Mouse (Mus musculus): ENCODE data around the gene Ggcx.

The Ggcx gene

GRCm38 (mm10) chr6:72387816-72388215 lies 26.3 kb upstream of the Ggcx start:
- DNase-seq (ENCODE audit: low spot score) = no peak

DNA sequence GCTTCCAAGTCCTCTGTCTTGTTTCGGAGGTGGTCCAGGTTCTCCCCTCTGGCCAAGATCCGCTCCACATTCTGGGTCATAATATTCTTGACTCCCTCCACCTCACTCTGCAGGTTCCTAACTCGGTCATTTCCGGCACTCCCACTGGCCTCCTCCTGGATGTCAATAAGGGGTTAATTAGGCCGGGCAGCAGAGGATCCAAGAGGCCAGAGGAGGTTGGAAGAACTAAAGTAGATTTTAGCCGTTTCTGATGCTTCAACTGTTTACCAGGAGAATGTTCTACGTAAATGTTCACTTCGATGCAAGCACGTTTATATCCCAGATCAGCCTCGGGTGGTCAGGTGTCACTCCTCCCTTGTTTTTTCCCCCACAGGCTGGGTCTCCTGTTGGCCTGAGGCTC lies 25.8 kb upstream of the Ggcx start:
- no peak for DNase-seq (ENCODE audit: low spot score)

- DNase-seq (ENCODE audit: low spot score) = no peak
These were observed 25.2 kb upstream of the Ggcx start for GRCm38 (mm10) chr6:72388791-72389329.

GRCm38 (mm10) chr6:72389471-72389940 lies 24.6 kb upstream of the Ggcx start:
- no peak for DNase-seq (ENCODE audit: low spot score)

- peak; percentile 93 for DNase-seq (ENCODE audit: low spot score)
These were observed 24.0 kb upstream of the Ggcx start, which contains the start of gene Vamp8 for GRCm38 (mm10) chr6:72389941-72390771. Gene Vamp8, minus strand, starts transcription at chr6:72390703.

DNA sequence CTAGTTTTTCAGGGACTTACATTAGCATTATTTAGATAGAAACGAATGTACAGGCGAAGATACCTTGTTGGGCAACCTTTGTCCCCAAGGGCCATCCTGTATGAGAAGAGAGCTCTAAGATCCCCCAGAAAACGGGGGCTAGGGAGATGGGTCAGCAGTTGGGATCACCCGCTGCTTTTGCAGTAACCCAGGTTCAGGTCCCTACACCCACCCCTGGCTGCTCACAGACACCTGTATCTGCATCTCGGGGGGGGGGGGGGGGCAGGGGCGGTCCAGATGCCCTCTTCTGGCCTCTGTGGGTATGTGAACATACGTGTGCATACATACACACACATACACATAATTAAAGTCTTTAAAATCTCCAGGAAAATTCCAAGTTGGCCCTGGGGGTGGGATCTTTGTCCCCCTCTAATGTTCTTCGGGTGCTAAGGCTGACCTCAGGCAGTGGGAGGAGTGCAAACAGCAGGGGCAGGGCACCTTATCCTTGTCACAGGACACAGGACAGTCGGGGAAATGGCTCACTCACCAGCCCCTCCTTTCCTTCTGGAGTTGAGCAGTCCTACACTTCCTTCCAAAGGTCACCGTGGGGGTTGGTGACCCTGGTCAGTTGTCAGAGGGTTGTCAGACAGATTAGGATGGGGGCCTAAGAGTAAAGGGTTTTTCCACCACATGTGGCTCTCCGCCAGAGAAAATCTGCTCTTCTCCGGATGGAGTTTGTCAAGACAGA lies 23.1 kb upstream of the Ggcx start:
- DNase-seq (ENCODE audit: low spot score) = peak; percentile 72

GRCm38 (mm10) chr6:72392341-72392740 lies 21.8 kb upstream of the Ggcx start:
- no peak for DNase-seq (ENCODE audit: low spot score)

- no peak for DNase-seq (ENCODE audit: low spot score)
These were observed 17.3 kb upstream of the Ggcx start for GRCm38 (mm10) chr6:72396837-72397251.

- DNase-seq (ENCODE audit: low spot score) = no peak
These were observed 14.1 kb upstream of the Ggcx start for GRCm38 (mm10) chr6:72399967-72400366.

GRCm38 (mm10) chr6:72401875-72402274 lies 12.2 kb upstream of the Ggcx start:
- DNase-seq (ENCODE audit: low spot score) = peak; percentile 85

DNA sequence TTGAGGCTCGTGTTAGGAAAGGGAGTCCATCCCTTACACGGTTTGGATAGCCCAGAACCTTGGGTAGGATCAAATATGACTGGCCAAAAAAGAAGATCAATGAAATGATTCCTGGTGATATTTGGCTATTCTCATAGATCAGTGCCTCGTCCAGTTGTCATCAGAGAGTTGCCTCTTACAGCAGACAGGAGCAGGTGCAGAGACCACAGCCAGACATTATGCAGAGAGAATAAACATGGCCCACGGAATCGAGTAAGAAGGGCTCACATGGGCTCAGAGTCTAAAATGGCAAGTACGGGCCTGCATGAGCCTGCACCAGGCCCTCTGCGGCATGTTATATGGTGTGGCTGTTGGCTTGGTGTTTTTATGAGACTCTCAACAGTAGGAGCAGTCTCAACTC lies 8.8 kb upstream of the Ggcx start:
- DNase-seq (ENCODE audit: low spot score) = no peak

GRCm38 (mm10) chr6:72407119-72407518 lies 7.0 kb upstream of the Ggcx start:
- DNase-seq (ENCODE audit: low spot score) = peak; percentile 93

- peak; percentile 86 for DNase-seq (ENCODE audit: low spot score)
These were observed 4.5 kb upstream of the Ggcx start for GRCm38 (mm10) chr6:72409567-72409966.

GRCm38 (mm10) chr6:72410003-72410402 lies 4.1 kb upstream of the Ggcx start:
- no peak for DNase-seq (ENCODE audit: low spot score)

DNA sequence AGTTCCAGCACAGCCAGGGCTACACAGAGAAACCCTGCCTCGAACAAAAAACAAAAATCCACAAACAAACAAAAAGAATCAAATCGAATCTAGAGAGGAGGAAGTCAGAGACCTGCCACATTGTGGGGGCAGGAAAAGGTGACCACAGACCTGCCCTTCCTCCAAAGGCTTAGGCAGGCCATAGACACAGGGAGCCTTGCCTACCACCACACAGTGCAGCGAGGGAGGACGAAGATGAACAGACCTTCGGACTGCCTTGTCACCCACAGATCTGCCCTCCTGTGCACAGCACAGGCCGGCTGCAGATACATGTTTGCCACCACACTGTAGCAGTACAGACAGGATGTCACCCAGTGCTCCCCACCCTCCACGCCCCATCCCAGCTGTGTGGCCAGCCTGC lies 3.6 kb upstream of the Ggcx start:
- DNase-seq (ENCODE audit: low spot score) = no peak

- no peak for DNase-seq (ENCODE audit: low spot score)
These were observed 1.1 kb downstream of the Ggcx start for GRCm38 (mm10) chr6:72415181-72415580.

DNA sequence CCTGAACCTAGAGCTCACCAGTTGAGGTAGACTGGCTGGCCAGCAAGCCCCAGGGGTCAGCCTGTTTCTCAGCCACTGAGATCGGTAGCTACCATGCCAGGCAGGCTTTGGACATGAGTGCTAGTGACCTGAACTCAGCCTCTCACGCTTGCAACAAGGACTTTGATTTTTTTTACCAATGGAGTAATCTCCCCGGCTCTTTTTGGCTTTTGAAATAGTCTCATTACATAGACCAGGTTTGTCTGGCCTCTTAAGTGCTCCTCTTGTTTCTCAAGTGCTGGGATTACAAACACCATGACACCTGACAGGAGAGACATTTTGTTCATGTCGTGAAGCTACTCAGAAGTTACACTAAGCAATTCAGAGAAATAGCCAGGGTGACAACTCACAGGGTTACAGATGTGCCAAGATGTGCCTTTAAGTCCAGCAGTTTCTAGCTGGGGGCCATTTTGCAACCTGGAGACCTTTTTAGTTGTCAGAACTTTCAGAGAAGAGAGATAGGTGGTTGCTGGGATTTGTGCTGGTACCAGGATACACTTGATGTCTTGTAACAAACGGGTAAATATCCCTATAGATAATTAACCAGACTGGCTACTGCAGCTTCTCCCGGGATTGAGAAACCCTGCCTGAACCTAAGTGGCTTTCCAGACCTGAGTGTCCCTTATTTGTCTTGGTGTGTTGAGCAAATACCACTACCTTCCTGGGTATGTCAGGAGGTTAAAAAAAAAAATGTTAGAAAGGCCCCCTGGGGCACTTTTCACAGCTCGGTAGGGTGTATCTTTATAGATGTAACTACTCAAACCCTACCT lies 2.1 kb downstream of the Ggcx start:
- DNase-seq (ENCODE audit: low spot score) = no peak

DNA sequence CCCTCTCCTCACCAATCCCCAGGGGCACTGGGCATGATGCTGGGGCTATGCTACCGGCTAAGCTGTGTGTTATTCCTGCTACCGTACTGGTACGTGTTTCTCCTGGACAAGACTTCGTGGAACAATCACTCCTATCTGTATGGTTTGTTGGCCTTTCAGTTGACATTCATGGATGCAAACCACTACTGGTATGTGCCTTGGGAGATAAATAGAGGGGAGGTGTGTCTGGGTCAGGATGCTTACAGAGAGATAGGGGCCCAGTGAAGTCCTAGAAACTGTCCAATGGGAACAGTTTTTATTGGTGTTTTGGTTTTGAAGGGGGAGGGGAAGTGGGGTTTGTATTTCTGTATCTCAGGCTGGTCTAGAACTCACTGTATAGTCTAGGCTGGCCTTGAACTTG lies 4.2 kb downstream of the Ggcx start:
- no peak for DNase-seq (ENCODE audit: low spot score)

- no peak for DNase-seq (ENCODE audit: low spot score)
These were observed 5.7 kb downstream of the Ggcx start for GRCm38 (mm10) chr6:72419806-72420205.

DNA sequence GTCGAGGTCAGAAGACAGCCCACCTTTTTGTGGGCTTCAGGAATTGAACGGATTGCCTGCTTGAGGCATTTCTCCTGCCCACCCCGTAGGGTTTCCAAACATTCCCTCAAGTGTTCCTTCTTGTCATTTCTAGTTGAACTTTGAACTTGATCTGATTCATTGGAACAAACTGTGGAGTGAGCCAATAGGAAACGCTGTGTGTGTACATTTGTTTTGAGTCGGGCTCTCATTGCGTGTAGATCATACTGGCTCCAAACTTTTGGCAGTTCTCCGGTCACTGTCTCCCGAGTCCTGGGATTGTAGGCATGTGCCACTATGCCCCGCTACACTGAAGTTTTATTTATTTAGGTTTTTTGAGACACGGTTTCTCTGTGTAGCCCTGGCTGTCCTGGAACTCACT lies 6.8 kb downstream of the Ggcx start:
- no peak for DNase-seq (ENCODE audit: low spot score)

DNA sequence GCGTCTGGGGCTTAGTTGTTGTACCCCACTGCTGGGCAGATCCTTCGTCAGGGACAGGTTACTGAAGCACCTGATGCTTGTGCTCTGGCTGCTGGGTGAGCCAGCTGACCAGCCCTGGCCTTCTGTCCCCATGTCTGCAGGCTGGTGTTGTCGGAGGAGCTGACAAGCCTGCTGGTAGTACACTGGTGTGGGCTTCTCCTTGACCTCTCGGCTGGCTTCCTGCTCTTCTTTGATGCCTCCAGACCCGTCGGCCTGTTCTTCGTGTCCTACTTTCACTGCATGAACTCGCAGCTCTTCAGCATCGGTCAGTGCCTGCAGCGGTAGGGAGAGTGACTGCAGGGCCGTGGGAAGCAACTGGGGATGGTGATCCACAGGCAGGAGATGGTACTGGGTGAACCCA lies 11.5 kb downstream of the Ggcx start:
- DNase-seq (ENCODE audit: low spot score) = no peak

GRCm38 (mm10) chr6:72428036-72428435 lies 13.9 kb downstream of the Ggcx start:
- peak; percentile 89 for DNase-seq (ENCODE audit: low spot score)

Measured in adipocyte (in vitro differentiated cells).